Mouse (Mus musculus) limb, embryonic 15.5 days (tissue): ENCODE results near the gene Mprip. TPM values are rescaled to one million over a fixed set of nuclear protein-coding genes. Genes with fewer than 3 reads are reported as not detected.

Source experiments
- polyA plus RNA-seq: library from polyadenylated mRNA; unstranded; fragments of >200 nt; fragmentation: Nextera tagmentation; extraction: Ambion mirVana; gene quantifications from 2 replicates; pipeline ENCODE4 v1.2.1, GENCODE M21; 2015

Mprip gene
- polyA plus RNA-seq, 1 experiment from 2014 or later = 55.4 TPM

Other genes starting within 250 kb of the Mprip start
- gene Jmjd4, start 211.3 kb upstream of the Mprip start, polyA plus RNA-seq = 11.2 and 11.7 TPM in 2 replicates
- 116 and 118 TPM in 2 replicates for gene Snap47, start 210.1 kb upstream of the Mprip start, polyA plus RNA-seq
- gene Zfp867, start 188.8 kb upstream of the Mprip start, polyA plus RNA-seq = 9.3 and 9.8 TPM in 2 replicates
- gene Zkscan17, start 134.6 kb upstream of the Mprip start, polyA plus RNA-seq = 18.1 and 20.3 TPM in 2 replicates
- gene Nlrp3, start 119.7 kb upstream of the Mprip start, polyA plus RNA-seq = 0.14 and 0.56 TPM in 2 replicates
- gene Olfr222, start 85.1 kb upstream of the Mprip start, polyA plus RNA-seq = not detected in 2 replicates
- not detected in 2 replicates for gene Olfr223, start 68.0 kb upstream of the Mprip start, polyA plus RNA-seq
- 2.0 TPM in 2 replicates for gene Pld6, start 126.3 kb downstream of the Mprip start, polyA plus RNA-seq
- 33.6 and 38.2 TPM in 2 replicates for gene Flcn, start 148.7 kb downstream of the Mprip start, polyA plus RNA-seq
- 39.0 and 39.4 TPM in 2 replicates for gene Nt5m, start 178.1 kb downstream of the Mprip start, polyA plus RNA-seq
- 177 and 178 TPM in 2 replicates for gene Cops3, start 178.5 kb downstream of the Mprip start, polyA plus RNA-seq